Mouse (Mus musculus): ENCODE results near the gene Kif22. TPM values are rescaled to one million over a fixed set of nuclear protein-coding genes. Genes with fewer than 3 reads are reported as not detected.

Gene Kif22
- total RNA-seq, 2 experiments from 2014 or later: 0.79 to 1.4 TPM

- intact Hi-C loops (cut with DNase I): no loop called here
- no peak for DNase-seq
Observed at GRCm38 (mm10) chr7:127007313-127008024, 34.8 kb downstream of the Kif22 start.

GRCm38 (mm10) chr7:127004122-127004875 lies 38.0 kb downstream of the Kif22 start:
- intact Hi-C loops (cut with DNase I): no loop called here
- no peak for DNase-seq

- no peak for DNase-seq
- intact Hi-C loops (cut with DNase I): no loop called here
Observed at GRCm38 (mm10) chr7:127003620-127004019, 38.7 kb downstream of the Kif22 start.

GRCm38 (mm10) chr7:126999568-126999967 lies 42.7 kb downstream of the Kif22 start:
- DNase-seq: no peak
- intact Hi-C loops (cut with DNase I): no loop called here

GRCm38 (mm10) chr7:126996449-126996848 lies 45.8 kb downstream of the Kif22 start:
- intact Hi-C loops (cut with DNase I): no loop called here
- no peak for DNase-seq

GRCm38 (mm10) chr7:126988816-126989215 lies 53.5 kb downstream of the Kif22 start:
- intact Hi-C loops (cut with DNase I): loop anchor here (5.0 kb wide), 1 partner anchor 33 kb away; the partner anchor contains the start of genes Gm42742 and Prrt2
- no peak for DNase-seq

GRCm38 (mm10) chr7:126986319-126986718 lies 56.0 kb downstream of the Kif22 start:
- intact Hi-C loops (cut with DNase I): loop anchor here (2.0 to 5.0 kb wide), 2 partner anchors 36 to 124 kb away; partner anchors contain the start of genes Gm42742 and Prrt2
- peak in 1 of 2 experiments; percentile 31 for DNase-seq

GRCm38 (mm10) chr7:126984667-126985444 lies 57.4 kb downstream of the Kif22 start:
- DNase-seq: no peak
- intact Hi-C loops (cut with DNase I): loop anchor here (5.0 kb wide), 1 partner anchor 37 kb away; the partner anchor contains the start of genes Gm42742 and Prrt2

- intact Hi-C loops (cut with DNase I): no loop called here
- no peak for DNase-seq
Observed at GRCm38 (mm10) chr7:126983113-126983512, 59.2 kb downstream of the Kif22 start.

- intact Hi-C loops (cut with DNase I): no loop called here
- no peak for DNase-seq
Observed at GRCm38 (mm10) chr7:126982054-126982453, 60.2 kb downstream of the Kif22 start.

- intact Hi-C loops (cut with DNase I): no loop called here
- DNase-seq: no peak
Observed at GRCm38 (mm10) chr7:126981601-126982000, 60.7 kb downstream of the Kif22 start.

- DNase-seq: no peak
- intact Hi-C loops (cut with DNase I): loop anchor here (5.0 kb wide), 1 partner anchor 38 kb away; the partner anchor contains the start of genes Pagr1a and Pagr1b
Observed at GRCm38 (mm10) chr7:126978841-126979240, 63.4 kb downstream of the Kif22 start.

Small RNA genes within 50 kb of the gene (microRNA-seq; reads per million reads assigned to microRNA genes)
- gene Gm44343: 0 reads per million in 2 experiments

Other genes starting within 250 kb of the Kif22 start
- gene Ppp4c, start 250.0 kb downstream of the Kif22 start, total RNA-seq (2021): 10 to 100 TPM; 21.6 to 22.4 TPM
- gene Fam57b, start 244.8 kb downstream of the Kif22 start, total RNA-seq (2021): 10 to 100 TPM; 55.8 to 67.4 TPM
- gene 4930451I11Rik, start 210.8 kb downstream of the Kif22 start, total RNA-seq (2021): not detected
- not detected for gene Doc2a, start 195.1 kb downstream of the Kif22 start, total RNA-seq (2021)
- 1 to 10 TPM; 3.7 to 7.8 TPM for gene Hirip3, start 180.5 kb downstream of the Kif22 start, total RNA-seq (2021)
- gene Ino80e, start 180.1 kb downstream of the Kif22 start, total RNA-seq (2021): 10 to 100 TPM; 10.3 to 12.6 TPM
- 10 to 100 TPM; 18.3 to 21.7 TPM for gene Taok2, start 157.8 kb downstream of the Kif22 start, total RNA-seq (2021)
- gene Tmem219, start 119.6 kb downstream of the Kif22 start, total RNA-seq (2021): 1 to 10 TPM; 9.1 to 9.3 TPM
- gene Kctd13, start 113.6 kb downstream of the Kif22 start, total RNA-seq (2021): 1 to 10 TPM; 1.4 to 1.6 TPM
- gene Asphd1, start 92.9 kb downstream of the Kif22 start, total RNA-seq (2021): not detected
- 1 to 10 TPM; 1.5 to 2.3 TPM for gene Sez6l2, start 91.9 kb downstream of the Kif22 start, total RNA-seq (2021)
- gene Cdipt, start 66.6 kb downstream of the Kif22 start, total RNA-seq (2021): 10 to 100 TPM; 28.0 to 37.2 TPM
- gene Cdiptos, start 66.4 kb downstream of the Kif22 start, total RNA-seq (2021): under 1 TPM; 0.43 to 0.44 TPM
- gene Mvp, start 27.9 kb downstream of the Kif22 start, total RNA-seq (2021): 10 to 100 TPM; 20.3 to 25.7 TPM
- not detected for gene Pagr1b, start 26.0 kb downstream of the Kif22 start, total RNA-seq (2021)
- 10 to 100 TPM in 1 of 2 experiments, 1 to 10 TPM in 1; 6.1 to 11.4 TPM for gene Pagr1a, start 25.1 kb downstream of the Kif22 start, total RNA-seq (2021)
- 10 to 100 TPM; 12.9 to 16.6 TPM for gene Gm42742, start 21.4 kb downstream of the Kif22 start, total RNA-seq (2021)
- gene Prrt2, start 21.3 kb downstream of the Kif22 start, total RNA-seq (2021): under 1 TPM; 0.20 to 0.92 TPM
- gene Maz, start 15.4 kb downstream of the Kif22 start, total RNA-seq (2021): 10 to 100 TPM; 69.8 to 76.4 TPM
- gene Zg16, start 44.9 kb upstream of the Kif22 start, total RNA-seq (2021): not detected
- gene AI467606, start 48.9 kb upstream of the Kif22 start, total RNA-seq (2021): under 1 TPM; 0.41 to 0.69 TPM
- under 1 TPM; 0.15 to 0.76 TPM for gene Qprt, start 79.8 kb upstream of the Kif22 start, total RNA-seq (2021)
- gene Spn, start 95.4 kb upstream of the Kif22 start, total RNA-seq (2021): under 1 TPM; 0.07 to 0.26 TPM
- gene Cd2bp2, start 153.6 kb upstream of the Kif22 start, total RNA-seq (2021): 10 to 100 TPM; 24.1 to 28.0 TPM
- gene Tbc1d10b, start 166.0 kb upstream of the Kif22 start, total RNA-seq (2021): 10 to 100 TPM; 25.4 to 31.3 TPM
- over 10,000 TPM; 37,212 to 46,634 TPM for gene Mylpf, start 166.4 kb upstream of the Kif22 start, total RNA-seq (2021)
- 1 to 10 TPM; 3.6 to 4.2 TPM for gene Zfp553, start 190.6 kb upstream of the Kif22 start, total RNA-seq (2021)
- 1 to 10 TPM; 1.4 to 2.4 TPM for gene Sept1, start 190.7 kb upstream of the Kif22 start, total RNA-seq (2021)
- 10 to 100 TPM; 16.4 to 16.8 TPM for gene Zfp771, start 201.8 kb upstream of the Kif22 start, total RNA-seq (2021)
- gene Dctpp1, start 218.2 kb upstream of the Kif22 start, total RNA-seq (2021): 10 to 100 TPM; 26.8 to 29.1 TPM
- gene Sephs2, start 231.6 kb upstream of the Kif22 start, total RNA-seq (2021): 10 to 100 TPM; 28.5 to 30.0 TPM

All from gastrocnemius, postnatal 36 days (tissue).